Mouse (Mus musculus) myocyte (in vitro differentiated cells): ENCODE measurements around the gene Sema4d.

Experiments used
- CEBPB ChIP-seq: IDR thresholded peaks from 2 replicates; pipeline ENCODE4 v1.6.1; 2011; ENCODE audit warnings: mild to moderate bottlenecking, moderate library complexity; ENCODE audit not compliant: poor library complexity, insufficient read depth, severe bottlenecking
- E2F4 ChIP-seq: IDR thresholded peaks from one replicate; pipeline ENCODE4 v1.6.1; 2011; ENCODE audit warnings: mild to moderate bottlenecking, control low read depth, moderate library complexity; ENCODE audit not compliant: insufficient read depth
- MAX ChIP-seq: IDR thresholded peaks from one replicate; pipeline ENCODE4 v1.6.1; 2011; ENCODE audit warnings: low read depth, mild to moderate bottlenecking, control low read depth
- MYOD1 ChIP-seq, 3 experiments: IDR thresholded peaks; one replicate each; pipeline ENCODE4 v1.6.1; 2011; ENCODE audit warnings: control low read depth in 2 of 3, low read depth in 2 of 3, mild to moderate bottlenecking in 2 of 3, moderate library complexity in 1 of 3; ENCODE audit not compliant: insufficient read length in 2 of 3, control insufficient read depth in 1 of 3
- POLR2A ChIP-seq: IDR thresholded peaks from one replicate; pipeline ENCODE4 v1.6.1; 2011; ENCODE audit warnings: low read depth, mild to moderate bottlenecking, control low read depth, moderate library complexity; ENCODE audit not compliant: insufficient read length
- POLR2AphosphoS2 ChIP-seq: IDR thresholded peaks from one replicate; pipeline ENCODE4 v1.6.1; 2011; ENCODE audit warnings: low read depth, control low read depth; ENCODE audit not compliant: insufficient read length
- SRF ChIP-seq: IDR thresholded peaks from one replicate; pipeline ENCODE4 v1.6.1; 2011; ENCODE audit warnings: low read depth; ENCODE audit not compliant: control insufficient read depth, insufficient read length
- TCF12 ChIP-seq: IDR thresholded peaks from one replicate; pipeline ENCODE4 v1.6.1; 2011; ENCODE audit warnings: mild to moderate bottlenecking, control low read depth; ENCODE audit not compliant: poor library complexity, insufficient read depth, severe bottlenecking
- TCF3 ChIP-seq: IDR thresholded peaks from one replicate; pipeline ENCODE4 v1.6.1; 2011; ENCODE audit warnings: low read depth, control low read depth; ENCODE audit not compliant: insufficient read length
- USF1 ChIP-seq: IDR thresholded peaks from one replicate; pipeline ENCODE4 v1.6.1; 2011; ENCODE audit warnings: low read depth, mild to moderate bottlenecking, control low read depth, moderate library complexity

DNA sequence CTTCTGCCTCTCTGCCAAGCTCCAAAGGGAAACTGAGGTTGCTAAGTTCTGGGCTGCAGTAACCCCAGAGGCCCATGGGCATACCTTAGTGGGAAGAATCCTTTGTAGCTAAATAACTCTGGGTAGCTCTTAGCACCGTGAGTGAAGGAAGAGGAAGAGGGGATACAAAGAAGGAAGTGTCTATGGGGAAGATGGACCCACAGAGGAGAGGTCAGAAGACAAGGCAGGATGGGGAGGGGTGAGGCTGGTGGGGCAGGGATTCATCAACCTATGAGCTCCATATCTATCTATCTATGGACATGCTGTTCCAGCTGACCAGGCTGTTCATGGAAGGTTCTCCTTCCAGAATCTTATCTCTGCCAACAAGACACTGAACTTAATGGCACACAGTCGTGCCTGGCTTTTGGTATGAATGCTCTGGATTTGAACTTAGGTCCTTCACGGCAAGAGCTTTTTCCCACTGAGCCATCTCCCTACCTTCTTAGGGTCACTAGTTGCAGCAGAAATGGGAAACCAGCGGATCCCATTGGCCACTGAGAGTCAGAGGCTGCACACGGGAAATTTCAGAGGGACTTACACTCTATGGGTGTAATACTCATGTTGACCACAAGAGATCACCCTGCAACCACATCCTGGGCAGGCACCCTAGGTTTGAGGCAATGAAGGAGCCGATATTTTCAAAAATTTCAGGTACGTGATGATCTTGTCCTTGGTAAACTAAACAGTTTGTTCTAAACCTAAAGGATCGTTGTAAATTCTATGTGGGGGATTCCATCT is 45.9 kb upstream of the Sema4d start:
- no peak for TF ChIP-seq MAX
- no peak for TF ChIP-seq POLR2AphosphoS2
- TF ChIP-seq POLR2A: no peak
- no peak for TF ChIP-seq USF1
- no peak for TF ChIP-seq TCF3
- TF ChIP-seq E2F4: no peak
- TF ChIP-seq MYOD1 (IDR thresholded peaks at IDR 0.05; ENCODE audit: control insufficient read depth in 1 of 3, insufficient read length in 2 of 3, low read depth in 2 of 3): no peak
- TF ChIP-seq TCF12: no peak
- TF ChIP-seq CEBPB: no peak
- TF ChIP-seq SRF: no peak
